Mouse (Mus musculus): ENCODE results near the gene Maoa. TPM values are rescaled to one million over a fixed set of nuclear protein-coding genes. Genes with fewer than 3 reads are reported as not detected.

The Maoa gene
- polyA plus RNA-seq (2015; fragmentation: Nextera tagmentation; extraction: Ambion mirVana): 27.3 and 29.2 TPM in 2 replicates

GRCm38 (mm10) chrX:16619034-16619929 is at the start of gene Maoa:
Maoa (plus strand) TSS chrX:16619698.
- H3K36me3 ChIP-seq (ENCODE audit: control insufficient read depth, insufficient read depth, low read length): no peaks in the 10 kb centered on the region
- H3K9ac ChIP-seq (ENCODE audit: low read depth, low read length): peak within 1 kb of the TSS; percentile 71
- H3K4me3 ChIP-seq (ENCODE audit: low read length): peak within 1 kb of the TSS; percentile 51
- no peaks in the 10 kb centered on the region for H3K9me3 ChIP-seq (ENCODE audit: control insufficient read depth, low read length)
- peak within 1 kb of the TSS; percentile 87 for H3K27ac ChIP-seq (ENCODE audit: low read depth, low read length)
- no peaks in the 10 kb centered on the region for H3K4me1 ChIP-seq (ENCODE audit: control insufficient read depth, insufficient read depth, low read depth, low read length)
- ATAC-seq: peak; percentile 93
- peak within 1 kb of the TSS; percentile 74 for H3K4me2 ChIP-seq (ENCODE audit: low read length)
- H3K27me3 ChIP-seq (replicated peaks; ENCODE audit: control insufficient read depth, insufficient read depth, low read length): no peaks in the 10 kb centered on the region
- 18% methylated on average over 33 of the region's 33 CpGs for WGBS

GRCm38 (mm10) chrX:16618225-16619033 is 1.1 kb upstream of the Maoa start:
- H3K9me3 ChIP-seq (ENCODE audit: control insufficient read depth, low read length): no peaks in the 10 kb centered on the region
- peak overlapping the region; percentile 71 for H3K9ac ChIP-seq (ENCODE audit: low read depth, low read length)
- H3K36me3 ChIP-seq (ENCODE audit: control insufficient read depth, insufficient read depth, low read length): no peaks in the 10 kb centered on the region
- peak overlapping the region; percentile 51 for H3K4me3 ChIP-seq (ENCODE audit: low read length)
- peak overlapping the region; percentile 74 for H3K4me2 ChIP-seq (ENCODE audit: low read length)
- H3K27ac ChIP-seq (ENCODE audit: low read depth, low read length): peak overlapping the region; percentile 87
- ATAC-seq: peak; percentile 95
- H3K27me3 ChIP-seq (replicated peaks; ENCODE audit: control insufficient read depth, insufficient read depth, low read length): no peaks in the 10 kb centered on the region
- 15% methylated on average over 47 of the region's 60 CpGs for WGBS
- H3K4me1 ChIP-seq (ENCODE audit: control insufficient read depth, insufficient read depth, low read depth, low read length): no peaks in the 10 kb centered on the region

GRCm38 (mm10) chrX:16656511-16656910 is 37.0 kb downstream of the Maoa start:
- no peak for ATAC-seq
- H3K9ac ChIP-seq (ENCODE audit: low read depth, low read length): no peak overlapping the region
- no peaks in the 10 kb centered on the region for H3K36me3 ChIP-seq (ENCODE audit: control insufficient read depth, insufficient read depth, low read length)
- H3K4me2 ChIP-seq (ENCODE audit: low read length): no peak overlapping the region
- no peak overlapping the region for H3K4me3 ChIP-seq (ENCODE audit: low read length)
- H3K27me3 ChIP-seq (replicated peaks; ENCODE audit: control insufficient read depth, insufficient read depth, low read length): no peaks in the 10 kb centered on the region
- H3K27ac ChIP-seq (ENCODE audit: low read depth, low read length): no peak overlapping the region
- 82% methylated on average over 2 of the region's 2 CpGs for WGBS
- no peaks in the 10 kb centered on the region for H3K4me1 ChIP-seq (ENCODE audit: control insufficient read depth, insufficient read depth, low read depth, low read length)
- no peaks in the 10 kb centered on the region for H3K9me3 ChIP-seq (ENCODE audit: control insufficient read depth, low read length)

- no peak for ATAC-seq
- 77% methylated on average over 1 of the region's 1 CpGs for WGBS
- H3K4me1 ChIP-seq (ENCODE audit: control insufficient read depth, insufficient read depth, low read depth, low read length): no peaks in the 10 kb centered on the region
- H3K27ac ChIP-seq (ENCODE audit: low read depth, low read length): no peak overlapping the region
- H3K27me3 ChIP-seq (replicated peaks; ENCODE audit: control insufficient read depth, insufficient read depth, low read length): no peaks in the 10 kb centered on the region
- no peak overlapping the region for H3K9ac ChIP-seq (ENCODE audit: low read depth, low read length)
- H3K4me2 ChIP-seq (ENCODE audit: low read length): no peak overlapping the region
- H3K36me3 ChIP-seq (ENCODE audit: control insufficient read depth, insufficient read depth, low read length): no peaks in the 10 kb centered on the region
- H3K9me3 ChIP-seq (ENCODE audit: control insufficient read depth, low read length): no peaks in the 10 kb centered on the region
- H3K4me3 ChIP-seq (ENCODE audit: low read length): no peak overlapping the region
These were observed 86.6 kb downstream of the Maoa start for GRCm38 (mm10) chrX:16706094-16706493.

GRCm38 (mm10) chrX:16714033-16714432 is 94.5 kb downstream of the Maoa start:
- WGBS: 75% methylated on average over 1 of the region's 1 CpGs
- Histone ChIP-seq H3K4me3 (ENCODE audit: low read length) (no peak overlapping the region), H3K9me3 (ENCODE audit: control insufficient read depth, low read length) (no peaks in the 10 kb centered on the region), H3K9ac (ENCODE audit: low read depth, low read length) (no peak overlapping the region), H3K27ac (ENCODE audit: low read depth, low read length) (no peak overlapping the region), H3K4me1 (ENCODE audit: control insufficient read depth, insufficient read depth, low read depth, low read length) (no peaks in the 10 kb centered on the region), H3K27me3 (replicated peaks; ENCODE audit: control insufficient read depth, insufficient read depth, low read length) (no peaks in the 10 kb centered on the region), H3K4me2 (ENCODE audit: low read length) (no peak overlapping the region), H3K36me3 (ENCODE audit: control insufficient read depth, insufficient read depth, low read length) (no peaks in the 10 kb centered on the region)
- no peak for ATAC-seq

Other genes with a start within 250 kb of the Maoa start
- gene Cypt1, start 96.8 kb upstream of the Maoa start, polyA plus RNA-seq (2015; fragmentation: Nextera tagmentation; extraction: Ambion mirVana): not detected in 2 replicates
- gene Maob, start 197.7 kb downstream of the Maoa start, polyA plus RNA-seq (2015; fragmentation: Nextera tagmentation; extraction: Ambion mirVana): 5.3 and 6.5 TPM in 2 replicates

Measured in hindbrain, embryonic 16.5 days (tissue).